Mouse (Mus musculus) left cerebral cortex, postnatal 4 days (tissue): Measurements from ENCODE around the gene Adtrp. TPM values are rescaled to one million over a fixed set of nuclear protein-coding genes. Genes with fewer than 3 reads are reported as not detected.

Experiments used
- DNase-seq: peaks from one replicate; pipeline ENCODE4 v3.0.0-alpha.2; 2022
- intact Hi-C: fragments of 180-260 bp; cut with DNase I; formaldehyde crosslinking; loops from one replicate; pipeline ENCODE4 v1.15.1; 2025
- total RNA-seq, 2 experiments: library from RNA; stranded (reverse); gene quantifications; 2 replicates each; pipeline ENCODE4 v1.2.3; 2021

Adtrp gene
- total RNA-seq, 2 experiments from 2014 or later = not detected

DNA sequence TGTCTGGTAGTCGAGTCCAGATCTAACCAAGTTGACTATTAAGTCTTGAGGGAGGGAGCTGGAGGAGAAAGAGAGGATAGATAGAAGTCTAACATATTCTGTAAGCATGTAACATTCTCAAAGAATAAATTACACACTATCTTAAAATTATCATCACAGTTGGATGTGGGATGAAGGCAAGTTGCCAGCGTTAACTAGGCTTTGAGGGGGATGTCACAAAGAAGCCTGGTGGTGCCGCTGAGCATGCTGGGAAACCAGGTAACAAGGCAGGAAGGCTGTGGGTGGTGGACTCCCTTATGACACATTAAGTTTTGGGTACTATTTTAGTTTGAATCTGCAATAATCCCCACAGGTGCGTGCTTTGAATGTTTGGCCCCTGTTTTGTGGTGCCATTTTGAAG is 129.4 kb downstream of the Adtrp start:
- DNase-seq = no peak
- intact Hi-C loops = no loop called here

Other genes with a start within 250 kb of the Adtrp start
- gene Tmem170b, start 241.8 kb downstream of the Adtrp start, total RNA-seq = 10 to 100 TPM; 99.4 to 99.5 TPM
- gene Hivep1, start 204.3 kb upstream of the Adtrp start, total RNA-seq = 10 to 100 TPM; 84.3 to 84.9 TPM